Mouse (Mus musculus): ENCODE data around the gene Ptprj. TPM values are rescaled to one million over a fixed set of nuclear protein-coding genes. Genes with fewer than 3 reads are reported as not detected.

Gene Ptprj
- polyA plus RNA-seq, 1 experiment from 2014 or later: 2.1 TPM

- WGBS: 87% methylated on average over 8 of the region's 8 CpGs
- DNase-seq (ENCODE audit: low spot score): no peak
- no peaks in the 10 kb centered on the region for H3K9me3 ChIP-seq (replicated peaks)
Observed at GRCm38 (mm10) chr2:90564552-90564951, 15.9 kb downstream of the Ptprj start.

GRCm38 (mm10) chr2:90563171-90563570, 17.3 kb downstream of the Ptprj start:
- 77% methylated on average over 4 of the region's 4 CpGs for WGBS
- no peak for DNase-seq (ENCODE audit: low spot score)
- Histone ChIP-seq H3K27me3 (ENCODE audit: low read depth, poor library complexity, severe bottlenecking) (no peaks in the 10 kb centered on the region), H3K4me3 (no peak overlapping the region), H3K9me3 (replicated peaks) (no peaks in the 10 kb centered on the region), H3K27ac (replicated peaks) (no peak overlapping the region), H3K4me1 (peaks cover 23% of the 10 kb centered on the region), H3K36me3 (no peaks in the 10 kb centered on the region)

More at GRCm38 (mm10) chr2:90564552-90564951, 15.9 kb downstream of the Ptprj start:
- H3K36me3 ChIP-seq: no peaks in the 10 kb centered on the region
- peaks cover 20% of the 10 kb centered on the region for H3K4me1 ChIP-seq
- H3K4me3 ChIP-seq: no peak overlapping the region
- no peak overlapping the region for H3K27ac ChIP-seq (replicated peaks)
- no peaks in the 10 kb centered on the region for H3K27me3 ChIP-seq (ENCODE audit: low read depth, poor library complexity, severe bottlenecking)

- H3K36me3 ChIP-seq: no peaks in the 10 kb centered on the region
- no peak overlapping the region for H3K4me3 ChIP-seq
- no peaks in the 10 kb centered on the region for H3K9me3 ChIP-seq (replicated peaks)
- no peaks in the 10 kb centered on the region for H3K27me3 ChIP-seq (ENCODE audit: low read depth, poor library complexity, severe bottlenecking)
- 83% methylated on average over 8 of the region's 8 CpGs for WGBS
- no peak overlapping the region for H3K27ac ChIP-seq (replicated peaks)
- H3K4me1 ChIP-seq: peaks cover 23% of the 10 kb centered on the region
- no peak for DNase-seq (ENCODE audit: low spot score)
Observed at GRCm38 (mm10) chr2:90562126-90562670, 18.2 kb downstream of the Ptprj start.

GRCm38 (mm10) chr2:90560197-90560843, 20.1 kb downstream of the Ptprj start:
- Histone ChIP-seq H3K9me3 (replicated peaks) (no peaks in the 10 kb centered on the region), H3K36me3 (no peaks in the 10 kb centered on the region), H3K4me1 (peaks cover 23% of the 10 kb centered on the region), H3K4me3 (no peak overlapping the region), H3K27me3 (ENCODE audit: low read depth, poor library complexity, severe bottlenecking) (no peaks in the 10 kb centered on the region), H3K27ac (replicated peaks) (peak overlapping the region; percentile 52; the same call in 1 of the 2 replicates)
- no peak for DNase-seq (ENCODE audit: low spot score)
- 65% methylated on average over 6 of the region's 6 CpGs for WGBS

GRCm38 (mm10) chr2:90559688-90560196, 20.7 kb downstream of the Ptprj start:
- H3K27ac ChIP-seq (replicated peaks): 0 out of 2 replicates have a peak overlapping the region, but pooled peaks have one; percentile 52

GRCm38 (mm10) chr2:90559015-90559687, 21.3 kb downstream of the Ptprj start:
- 79% methylated on average over 2 of the region's 2 CpGs for WGBS
- H3K4me1 ChIP-seq: peaks cover 23% of the 10 kb centered on the region
- H3K36me3 ChIP-seq: no peaks in the 10 kb centered on the region
- H3K27me3 ChIP-seq (ENCODE audit: low read depth, poor library complexity, severe bottlenecking): no peaks in the 10 kb centered on the region
- H3K9me3 ChIP-seq (replicated peaks): no peaks in the 10 kb centered on the region
- DNase-seq (ENCODE audit: low spot score): no peak
- H3K27ac ChIP-seq (replicated peaks): no peak overlapping the region
- no peak overlapping the region for H3K4me3 ChIP-seq

More at GRCm38 (mm10) chr2:90559688-90560196, 20.7 kb downstream of the Ptprj start:
- 90% methylated on average over 12 of the region's 12 CpGs for WGBS
- H3K36me3 ChIP-seq: no peaks in the 10 kb centered on the region
- no peak for DNase-seq (ENCODE audit: low spot score)
- no peak overlapping the region for H3K4me3 ChIP-seq
- no peaks in the 10 kb centered on the region for H3K9me3 ChIP-seq (replicated peaks)
- peaks cover 23% of the 10 kb centered on the region for H3K4me1 ChIP-seq
- H3K27me3 ChIP-seq (ENCODE audit: low read depth, poor library complexity, severe bottlenecking): no peaks in the 10 kb centered on the region

GRCm38 (mm10) chr2:90558361-90558760, 22.1 kb downstream of the Ptprj start:
- no peak for DNase-seq (ENCODE audit: low spot score)
- WGBS: 84% methylated on average over 11 of the region's 11 CpGs

GRCm38 (mm10) chr2:90557913-90558312, 22.5 kb downstream of the Ptprj start:
- DNase-seq (ENCODE audit: low spot score): no peak
- no peaks in the 10 kb centered on the region for H3K36me3 ChIP-seq
- H3K4me1 ChIP-seq: peaks cover 23% of the 10 kb centered on the region
- H3K4me3 ChIP-seq: no peak overlapping the region
- no peaks in the 10 kb centered on the region for H3K9me3 ChIP-seq (replicated peaks)
- no peaks in the 10 kb centered on the region for H3K27me3 ChIP-seq (ENCODE audit: low read depth, poor library complexity, severe bottlenecking)
- 88% methylated on average over 3 of the region's 3 CpGs for WGBS
- no peak overlapping the region for H3K27ac ChIP-seq (replicated peaks)

More at GRCm38 (mm10) chr2:90558361-90558760, 22.1 kb downstream of the Ptprj start:
- H3K36me3 ChIP-seq: no peaks in the 10 kb centered on the region
- H3K27ac ChIP-seq (replicated peaks): no peak overlapping the region
- no peak overlapping the region for H3K4me3 ChIP-seq
- peaks cover 23% of the 10 kb centered on the region for H3K4me1 ChIP-seq
- H3K9me3 ChIP-seq (replicated peaks): no peaks in the 10 kb centered on the region
- no peaks in the 10 kb centered on the region for H3K27me3 ChIP-seq (ENCODE audit: low read depth, poor library complexity, severe bottlenecking)

- whole genome bisulfite sequencing: 83% methylated on average over 5 of the region's 5 CpGs
- H3K27me3 ChIP-seq (ENCODE audit: low read depth, poor library complexity, severe bottlenecking): no peaks in the 10 kb centered on the region
Observed at GRCm38 (mm10) chr2:90555744-90556143, 24.7 kb downstream of the Ptprj start.

GRCm38 (mm10) chr2:90554806-90555205, 25.6 kb downstream of the Ptprj start:
- Histone ChIP-seq H3K4me3 (no peak overlapping the region), H3K27ac (replicated peaks) (no peak overlapping the region), H3K36me3 (no peaks in the 10 kb centered on the region), H3K9me3 (replicated peaks) (no peaks in the 10 kb centered on the region), H3K27me3 (ENCODE audit: low read depth, poor library complexity, severe bottlenecking) (no peaks in the 10 kb centered on the region), H3K4me1 (peaks cover 11% of the 10 kb centered on the region)
- 93% methylated on average over 4 of the region's 4 CpGs for WGBS
- no peak for DNase-seq (ENCODE audit: low spot score)

More at GRCm38 (mm10) chr2:90555744-90556143, 24.7 kb downstream of the Ptprj start:
- no peak for DNase-seq (ENCODE audit: low spot score)
- Histone ChIP-seq H3K36me3 (no peaks in the 10 kb centered on the region), H3K4me1 (peaks cover 15% of the 10 kb centered on the region), H3K27ac (replicated peaks) (no peak overlapping the region), H3K4me3 (no peak overlapping the region), H3K9me3 (replicated peaks) (no peaks in the 10 kb centered on the region)

GRCm38 (mm10) chr2:90553861-90554260, 26.6 kb downstream of the Ptprj start:
- no peaks in the 10 kb centered on the region for H3K9me3 ChIP-seq (replicated peaks)
- H3K4me1 ChIP-seq: peaks cover 9% of the 10 kb centered on the region
- H3K27me3 ChIP-seq (ENCODE audit: low read depth, poor library complexity, severe bottlenecking): no peaks in the 10 kb centered on the region
- no peak for DNase-seq (ENCODE audit: low spot score)
- no peak overlapping the region for H3K4me3 ChIP-seq
- H3K36me3 ChIP-seq: no peaks in the 10 kb centered on the region
- whole genome bisulfite sequencing: 90% methylated on average over 4 of the region's 4 CpGs
- no peak overlapping the region for H3K27ac ChIP-seq (replicated peaks)

GRCm38 (mm10) chr2:90550656-90551055, 29.8 kb downstream of the Ptprj start:
- no peaks in the 10 kb centered on the region for H3K27me3 ChIP-seq (ENCODE audit: low read depth, poor library complexity, severe bottlenecking)
- H3K4me1 ChIP-seq: peaks cover 10% of the 10 kb centered on the region
- 89% methylated on average over 6 of the region's 6 CpGs for WGBS
- DNase-seq (ENCODE audit: low spot score): no peak
- no peaks in the 10 kb centered on the region for H3K36me3 ChIP-seq
- no peak overlapping the region for H3K27ac ChIP-seq (replicated peaks)
- no peak overlapping the region for H3K4me3 ChIP-seq
- H3K9me3 ChIP-seq (replicated peaks): no peaks in the 10 kb centered on the region

GRCm38 (mm10) chr2:90548541-90548940, 31.9 kb downstream of the Ptprj start:
- no peaks in the 10 kb centered on the region for H3K36me3 ChIP-seq
- WGBS: 92% methylated on average over 5 of the region's 5 CpGs

More at GRCm38 (mm10) chr2:90548541-90548940, 31.9 kb downstream of the Ptprj start:
- no peak for DNase-seq (ENCODE audit: low spot score)
- Histone ChIP-seq H3K27ac (replicated peaks) (no peak overlapping the region), H3K4me3 (no peak overlapping the region), H3K4me1 (peaks cover 18% of the 10 kb centered on the region), H3K27me3 (ENCODE audit: low read depth, poor library complexity, severe bottlenecking) (no peaks in the 10 kb centered on the region), H3K9me3 (replicated peaks) (no peaks in the 10 kb centered on the region)

All from midbrain, embryonic 10.5 days (tissue).